Mouse (Mus musculus) hindbrain, postnatal 0 days (tissue): ENCODE measurements around the gene Fbxl18. TPM values are rescaled to one million over a fixed set of nuclear protein-coding genes. Genes with fewer than 3 reads are reported as not detected.

Experiments used
- ATAC-seq: fragments of 200-750 bp; cut with Nextera tagmentation; 2 replicates; pipeline ENCODE4 v1.8.0; 2017; ENCODE audit warnings: mild to moderate bottlenecking, moderate TSS enrichment, moderate library complexity
- DNase-seq: peaks from one replicate; pipeline ENCODE4 v3.0.0-alpha.2; 2015; ENCODE audit warnings: low spot score
- H3K27ac ChIP-seq: fragments of 300-500 bp; sonication (generic); 2 replicates; pipeline ENCODE4 v1.5.1; 2014; ENCODE audit warnings: mild to moderate bottlenecking
- H3K27me3 ChIP-seq: fragments of 300-500 bp; sonication (generic); 2 replicates; pipeline ENCODE4 v1.6.1; 2014; ENCODE audit warnings: low read length, mixed read lengths; ENCODE audit not compliant: insufficient read depth
- H3K36me3 ChIP-seq: fragments of 300-500 bp; sonication (generic); 2 replicates; pipeline ENCODE4 v1.6.1; 2014; ENCODE audit warnings: low read length, mixed read lengths; ENCODE audit not compliant: insufficient read depth
- H3K4me1 ChIP-seq: fragments of 300-500 bp; sonication (generic); 2 replicates; pipeline ENCODE4 v1.6.1; 2014; ENCODE audit warnings: antibody characterized with exemption, low read length, mixed read lengths; ENCODE audit not compliant: insufficient read depth
- H3K4me2 ChIP-seq: fragments of 300-500 bp; sonication (generic); 2 replicates; pipeline ENCODE4 v1.6.1; 2014; ENCODE audit warnings: low read depth, mild to moderate bottlenecking, low read length, moderate library complexity, mixed read lengths
- H3K4me3 ChIP-seq: fragments of 300-500 bp; sonication (generic); 2 replicates; pipeline ENCODE4 v1.5.1; 2014; ENCODE audit warnings: low read length
- H3K9ac ChIP-seq: fragments of 300-500 bp; sonication (generic); replicated peaks from 2 replicates; pipeline ENCODE4 v1.6.1; 2014; ENCODE audit warnings: mild to moderate bottlenecking, low read length, moderate library complexity, mixed read lengths
- H3K9me3 ChIP-seq: fragments of 300-500 bp; sonication (generic); 2 replicates; pipeline ENCODE4 v1.6.1; 2016; ENCODE audit warnings: low read length, mixed read lengths
- CTCF ChIP-seq: IDR thresholded peaks from 2 replicates; pipeline ENCODE4 v1.5.1; 2016; ENCODE audit warnings: antibody characterized with exemption, control low read depth, low read depth
- WGBS: fragments of 180-500 bp; shearing (Covaris S2); extraction: QIAGEN DNeasy Blood & Tissue Kit; methylation state at CpG from one replicate; pipeline ENCODE4 v1.1.7; 2014; 5-methylcytosine and 5-hydroxymethylcytosine counted together
- polyA plus RNA-seq: library from polyadenylated mRNA; unstranded; fragments of >200 nt; fragmentation: Nextera tagmentation; extraction: Ambion mirVana; gene quantifications from 2 replicates; pipeline ENCODE4 v1.2.1, GENCODE M21; 2015
- total RNA-seq: library from RNA; depleted of rRNA; stranded (reverse); fragments of >200 nt; gene quantifications from 2 replicates; pipeline ENCODE4 v1.2.3, GENCODE M21; 2014

The Fbxl18 gene
- total and polyA plus RNA-seq, 2 experiments from 2014 or later = 31.4 to 68.6 TPM

GRCm38 (mm10) chr5:142821974-142822285, 73.3 kb downstream of the Fbxl18 start:
- H3K4me1 ChIP-seq = peaks cover 12% of the 10 kb centered on the region; the same call in 1 of the 2 replicates
- no peaks in the 10 kb centered on the region for H3K36me3 ChIP-seq
- H3K4me3 ChIP-seq = peak overlapping the region; percentile 98
- peak overlapping the region; percentile 91 for H3K9ac ChIP-seq
- no peak for TF ChIP-seq CTCF
- no peaks in the 10 kb centered on the region for H3K27me3 ChIP-seq
- ATAC-seq (no peak), DNase-seq (no peak)
- peak overlapping the region; percentile 93 for H3K4me2 ChIP-seq
- no peaks in the 10 kb centered on the region for H3K9me3 ChIP-seq
- WGBS = under 1% methylated on average over 9 of the region's 9 CpGs
- H3K27ac ChIP-seq = peak overlapping the region; percentile 100

GRCm38 (mm10) chr5:142821266-142821973, 73.8 kb downstream of the Fbxl18 start:
- peak; percentile 50 for ATAC-seq
- Histone ChIP-seq H3K27ac (peak overlapping the region; percentile 100), H3K9me3 (no peaks in the 10 kb centered on the region), H3K4me1 (peaks cover 12% of the 10 kb centered on the region; the same call in 1 of the 2 replicates), H3K27me3 (no peaks in the 10 kb centered on the region), H3K4me2 (peak overlapping the region; percentile 93), H3K36me3 (no peaks in the 10 kb centered on the region), H3K4me3 (peak overlapping the region; percentile 98), H3K9ac (peak overlapping the region; percentile 91)
- WGBS = under 1% methylated on average over 36 of the region's 36 CpGs
- DNase-seq = peak; percentile 90
- no peak for TF ChIP-seq CTCF

- peak; percentile 82 for DNase-seq
- Histone ChIP-seq H3K4me3 (peak overlapping the region; percentile 98), H3K4me1 (peaks cover 12% of the 10 kb centered on the region; the same call in 1 of the 2 replicates), H3K36me3 (no peaks in the 10 kb centered on the region), H3K9me3 (no peaks in the 10 kb centered on the region), H3K27me3 (no peaks in the 10 kb centered on the region), H3K4me2 (peak overlapping the region; percentile 93), H3K9ac (peak overlapping the region; percentile 91), H3K27ac (peak overlapping the region; percentile 100)
- no peak for ATAC-seq
- under 1% methylated on average over 53 of the region's 53 CpGs for WGBS
- TF ChIP-seq CTCF = no peak
Observed at GRCm38 (mm10) chr5:142820276-142821265, 74.7 kb downstream of the Fbxl18 start.

- no peaks in the 10 kb centered on the region for H3K36me3 ChIP-seq
- DNase-seq (peak; percentile 92), ATAC-seq (peak; percentile 31; the same call in 1 of the 2 replicates)
- no peak for TF ChIP-seq CTCF
- H3K9ac ChIP-seq = peak overlapping the region; percentile 91
- peak overlapping the region; percentile 98 for H3K4me3 ChIP-seq
- no peaks in the 10 kb centered on the region for H3K27me3 ChIP-seq
- no peaks in the 10 kb centered on the region for H3K9me3 ChIP-seq
- peak overlapping the region; percentile 93 for H3K4me2 ChIP-seq
- WGBS = under 1% methylated on average over 32 of the region's 36 CpGs
- H3K27ac ChIP-seq = peak overlapping the region; percentile 100
- peaks cover 12% of the 10 kb centered on the region; the same call in 1 of the 2 replicates for H3K4me1 ChIP-seq
Observed at GRCm38 (mm10) chr5:142819385-142820275, 75.6 kb downstream of the Fbxl18 start.

GRCm38 (mm10) chr5:142818435-142819360, 76.5 kb downstream of the Fbxl18 start:
- peak; percentile 87 for DNase-seq
- Histone ChIP-seq H3K27ac (peak overlapping the region; percentile 100), H3K4me3 (peak overlapping the region; percentile 98), H3K9ac (peak overlapping the region; percentile 91), H3K36me3 (no peaks in the 10 kb centered on the region), H3K4me1 (peaks cover 10% of the 10 kb centered on the region; the same call in 1 of the 2 replicates), H3K27me3 (no peaks in the 10 kb centered on the region), H3K4me2 (peak overlapping the region; percentile 93), H3K9me3 (no peaks in the 10 kb centered on the region)
- WGBS = under 1% methylated on average over 42 of the region's 43 CpGs
- peak; percentile 24; the same call in 1 of the 2 replicates for TF ChIP-seq CTCF
- no peak for ATAC-seq
